In the genomic region with DNA sequence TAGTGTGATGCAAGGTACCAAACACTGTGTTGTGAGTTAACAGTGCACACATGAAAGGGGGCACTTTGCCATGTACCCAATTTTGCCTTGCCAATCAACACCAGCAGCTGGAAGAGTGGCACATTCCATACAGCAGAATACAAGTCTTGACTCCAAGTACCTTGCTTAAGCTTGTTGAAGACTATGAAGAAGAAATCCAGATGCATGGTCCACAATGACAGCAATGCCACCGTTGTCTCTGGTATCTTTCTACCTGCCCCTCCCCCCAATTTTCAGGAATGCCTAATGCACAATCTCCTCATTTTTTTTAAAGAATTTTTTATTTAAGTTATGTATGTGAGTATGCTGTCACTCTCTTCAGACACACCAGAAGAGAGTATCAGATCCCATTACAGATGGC, we compare ENCODE assay signal across 25 mouse cellular contexts.
"Had no signal": no experiment of that assay in that cellular context is flagged by ENCODE, and none has a peak within 500 bp of the region (broad histone marks: within the 10 kb centered on the region; RNA-seq: fewer than 3 reads in every experiment).

No protein-coding gene starts in this region.

- H3K9ac ChIP-seq: heart, embryonic 13.5 days; hindbrain, embryonic 12.5 days; hindbrain, embryonic 14.5 days; intestine, embryonic 15.5 days; limb, embryonic 12.5 days; liver, embryonic 13.5 days had no signal

- H3K27me3 ChIP-seq: heart, embryonic 13.5 days; hindbrain, embryonic 12.5 days; intestine, embryonic 15.5 days; limb, embryonic 12.5 days; liver, embryonic 13.5 days had no signal

- ATAC-seq: hindbrain, embryonic 16.5 days; inflammation-experienced regulatory T-cells, adult 6 months; intestine, embryonic 15.5 days; intestine, postnatal 0 days had no signal

- DNase-seq: gastrocnemius, adult 2 months; gastrocnemius, postnatal 10 days; heart, adult 2 months; heart, postnatal 10 days; heart, postnatal 4 days; kidney, adult 18-20 months; kidney, adult 8-10 months; kidney, postnatal 10 days; kidney, postnatal 25 days; liver; liver, embryonic 13.5 days had no signal

- H3K36me3 ChIP-seq: heart, embryonic 10.5 days; heart, embryonic 13.5 days; hindbrain, embryonic 10.5 days; hindbrain, embryonic 12.5 days; intestine, embryonic 15.5 days; limb, embryonic 10.5 days; limb, embryonic 12.5 days; liver, embryonic 13.5 days had no signal

- H3K27ac ChIP-seq: gastrocnemius, adult 2 months; heart, adult 2 months; heart, embryonic 10.5 days; heart, embryonic 13.5 days; hindbrain, embryonic 10.5 days; hindbrain, embryonic 12.5 days; hindbrain, embryonic 14.5 days; intestine, embryonic 15.5 days; layer of hippocampus, adult 2 months; left cerebral cortex, adult 2 months; limb, embryonic 10.5 days; limb, embryonic 12.5 days; liver, embryonic 13.5 days had no signal

- H3K4me1 ChIP-seq: heart, embryonic 10.5 days; hindbrain, embryonic 10.5 days; hindbrain, embryonic 12.5 days; intestine, embryonic 15.5 days; limb, embryonic 10.5 days; limb, embryonic 12.5 days; liver, embryonic 13.5 days had no signal

- H3K4me2 ChIP-seq: heart, embryonic 13.5 days; hindbrain, embryonic 12.5 days; hindbrain, embryonic 14.5 days; intestine, embryonic 15.5 days; limb, embryonic 12.5 days; liver, embryonic 11.5 days; liver, embryonic 13.5 days had no signal

- H3K4me3 ChIP-seq: gastrocnemius, adult 2 months; heart, adult 2 months; heart, embryonic 10.5 days; heart, embryonic 13.5 days; hindbrain, embryonic 10.5 days; hindbrain, embryonic 12.5 days; intestine, embryonic 15.5 days; layer of hippocampus, adult 2 months; left cerebral cortex, adult 2 months; limb, embryonic 10.5 days; limb, embryonic 12.5 days; liver, embryonic 13.5 days had no signal

- H3K9me3 ChIP-seq: heart, embryonic 10.5 days; heart, embryonic 13.5 days; hindbrain, embryonic 10.5 days; hindbrain, embryonic 12.5 days; intestine, embryonic 15.5 days; limb, embryonic 10.5 days; liver, embryonic 13.5 days had no signal
